Mouse (Mus musculus) effector memory CD4-positive, alpha-beta T cell, adult 5 months (primary cell): Measurements from ENCODE around the gene Rprd2. TPM values are rescaled to one million over a fixed set of nuclear protein-coding genes. Genes with fewer than 3 reads are reported as not detected.

ENCODE experiments used
- polyA plus RNA-seq: library from polyadenylated mRNA; unstranded; fragments of 100-300 nt; shearing (Covaris generic); gene quantifications from one replicate; pipeline ENCODE4 v1.2.1, GENCODE M21; 2017

Rprd2 gene
- 52.7 TPM for polyA plus RNA-seq

GRCm38 (mm10) chr3:95818571-95819288 is at the start of gene Rprd2:
Gene Rprd2, minus strand, starts transcription at chr3:95818863.

GRCm38 (mm10) chr3:95855502-95856089 is 36.9 kb upstream of the Rprd2 start, which contains the start of gene Prpf3:
Gene Prpf3, minus strand, starts transcription at chr3:95855885.

GRCm38 (mm10) chr3:95760106-95760505 is 58.6 kb downstream of the Rprd2 start, which contains the start of gene Tars2:
Gene Tars2, minus strand, starts transcription at chr3:95760206.

GRCm38 (mm10) chr3:95739353-95740104 is 79.1 kb downstream of the Rprd2 start, which contains the start of gene Ecm1:
Gene Ecm1, minus strand, starts transcription at chr3:95739569.

Other genes with a start within 250 kb of the Rprd2 start
- 14.9 TPM for gene Golph3l, start 229.9 kb downstream of the Rprd2 start, polyA plus RNA-seq
- 116 TPM for gene Ensa, start 193.9 kb downstream of the Rprd2 start, polyA plus RNA-seq
- 460 TPM for gene Mcl1, start 160.1 kb downstream of the Rprd2 start, polyA plus RNA-seq
- gene Adamtsl4, start 130.9 kb downstream of the Rprd2 start, polyA plus RNA-seq, result 2.6 TPM
- gene Ecm1, start 79.3 kb downstream of the Rprd2 start, polyA plus RNA-seq, result 12.3 TPM
- gene Tars2, start 58.7 kb downstream of the Rprd2 start, polyA plus RNA-seq, result 48.3 TPM
- gene Prpf3, start 37.0 kb upstream of the Rprd2 start, polyA plus RNA-seq, result 37.2 TPM
- 101 TPM for gene Mrps21, start 52.7 kb upstream of the Rprd2 start, polyA plus RNA-seq
- 23.2 TPM for gene Ciart, start 63.4 kb upstream of the Rprd2 start, polyA plus RNA-seq
- not detected for gene BC028528, start 73.1 kb upstream of the Rprd2 start, polyA plus RNA-seq
- 39.2 TPM for gene Aph1a, start 75.1 kb upstream of the Rprd2 start, polyA plus RNA-seq
- gene Car14, start 85.8 kb upstream of the Rprd2 start, polyA plus RNA-seq, result not detected
- gene Anp32e, start 110.4 kb upstream of the Rprd2 start, polyA plus RNA-seq, result 215 TPM
- 14.1 TPM for gene Plekho1, start 177.1 kb upstream of the Rprd2 start, polyA plus RNA-seq
- 11.1 TPM for gene Vps45, start 239.6 kb upstream of the Rprd2 start, polyA plus RNA-seq